Mouse (Mus musculus): ENCODE measurements at regions not wholly inside any gene's neighbourhood (a gene's known extent, or its start where the extent isn't known, plus 50 kb on each side); places are given as distances from the start of the nearest gene placed in this dataset.

DNA sequence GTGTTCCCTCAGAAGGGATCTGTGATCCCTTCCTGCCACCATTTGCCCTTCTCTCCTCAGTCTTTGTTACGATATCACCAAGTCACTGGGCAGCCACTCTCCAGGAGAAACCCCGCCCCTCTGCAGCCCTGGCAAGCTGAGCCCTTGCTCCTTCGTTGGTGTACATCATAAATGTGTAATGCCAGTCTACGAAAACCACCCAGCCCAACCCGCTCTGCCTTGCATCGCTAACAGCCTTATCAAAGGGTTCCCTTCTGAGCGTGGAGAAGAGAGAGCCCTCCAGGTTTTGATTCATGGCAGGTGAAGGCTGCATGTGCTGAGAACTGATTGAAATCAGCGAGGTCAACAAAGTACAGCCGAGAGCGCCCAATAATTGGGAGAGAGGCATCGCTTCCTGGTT is 90.5 kb upstream of the Cadm1 start:
- in situ Hi-C loops (cut with MboI; ENCODE audit: low pct_unique_long_range_greater_than_20kb in 1 of 2, low sequenced_read_pairs in 2 of 2, unreplicated experiment in 1 of 2) = no loop called here

DNA sequence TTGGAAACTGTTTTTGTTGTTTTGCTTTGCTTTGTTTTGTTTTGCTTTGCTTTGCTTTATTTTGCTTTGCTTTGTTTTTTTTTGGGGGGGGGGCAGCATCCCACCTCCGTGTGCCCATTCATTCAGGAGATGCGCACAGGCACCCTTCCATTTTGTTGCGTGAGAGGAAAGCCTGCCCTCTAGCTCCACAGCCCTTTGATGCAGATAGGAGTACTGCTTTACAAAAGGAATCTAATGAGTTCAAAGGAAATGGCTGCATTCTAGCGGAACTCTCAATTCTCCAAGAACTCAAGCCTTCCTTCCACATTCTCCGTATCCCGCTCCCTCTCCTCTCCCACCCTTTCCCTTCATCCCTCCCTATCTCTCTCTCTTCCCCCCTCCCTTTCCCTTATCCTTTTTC is 89.8 kb upstream of the Cadm1 start:
- in situ Hi-C loops (cut with MboI; ENCODE audit: low pct_unique_long_range_greater_than_20kb in 1 of 2, low sequenced_read_pairs in 2 of 2, unreplicated experiment in 1 of 2) = no loop called here

DNA sequence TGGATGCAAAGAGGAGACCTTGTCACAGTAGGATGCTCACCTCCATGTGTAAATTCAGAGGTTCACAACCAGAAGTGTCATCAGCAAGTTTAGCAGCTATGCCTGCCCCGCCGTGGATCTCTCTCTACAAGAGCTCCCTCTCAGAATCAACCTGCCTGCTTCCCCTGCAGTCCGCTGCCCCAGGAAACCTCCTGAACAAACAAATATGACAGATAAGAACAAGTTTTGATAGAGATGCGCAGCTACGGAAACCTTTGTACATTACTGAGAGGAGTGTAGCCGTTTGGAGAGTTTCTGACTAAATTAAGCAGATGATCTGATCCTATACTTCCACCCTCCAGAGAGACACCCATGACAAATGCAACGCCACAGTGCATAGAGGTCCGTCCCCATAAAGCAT is 88.8 kb upstream of the Cadm1 start:
- in situ Hi-C loops (cut with MboI; ENCODE audit: low pct_unique_long_range_greater_than_20kb in 1 of 2, low sequenced_read_pairs in 2 of 2, unreplicated experiment in 1 of 2) = no loop called here

DNA sequence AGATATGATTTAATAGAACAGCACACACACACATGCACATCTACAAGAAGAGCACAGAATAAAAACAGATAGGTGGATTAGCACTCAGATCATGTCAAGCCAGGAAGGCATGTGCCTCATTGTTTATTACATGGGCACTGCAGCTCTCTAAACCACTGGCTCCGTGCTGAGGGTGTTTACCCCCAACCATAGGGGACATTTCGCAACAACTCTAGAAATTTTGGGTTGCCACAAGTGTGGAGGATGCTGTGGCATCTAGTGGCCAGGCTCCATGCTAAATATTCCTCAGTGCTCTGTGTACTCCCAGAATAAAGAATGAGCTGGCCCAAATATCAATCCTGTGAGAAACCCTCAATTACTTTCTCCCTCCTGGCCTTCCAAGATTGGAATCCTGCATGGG is 85.8 kb upstream of the Cadm1 start:
- in situ Hi-C loops (cut with MboI; ENCODE audit: low pct_unique_long_range_greater_than_20kb in 1 of 2, low sequenced_read_pairs in 2 of 2, unreplicated experiment in 1 of 2) = no loop called here

- in situ Hi-C loops (cut with MboI; ENCODE audit: low pct_unique_long_range_greater_than_20kb in 1 of 2, low sequenced_read_pairs in 2 of 2, unreplicated experiment in 1 of 2) = no loop called here
Measured at GRCm38 (mm10) chr9:47444752-47445151, 85.2 kb upstream of the Cadm1 start.

GRCm38 (mm10) chr9:47445332-47445731 is 84.6 kb upstream of the Cadm1 start:
- in situ Hi-C loops (cut with MboI; ENCODE audit: low pct_unique_long_range_greater_than_20kb in 1 of 2, low sequenced_read_pairs in 2 of 2, unreplicated experiment in 1 of 2) = no loop called here

- in situ Hi-C loops (cut with MboI; ENCODE audit: low pct_unique_long_range_greater_than_20kb in 1 of 2, low sequenced_read_pairs in 2 of 2, unreplicated experiment in 1 of 2) = no loop called here
Measured at GRCm38 (mm10) chr9:47452752-47453151, 77.2 kb upstream of the Cadm1 start.

- in situ Hi-C loops (cut with MboI; ENCODE audit: low pct_unique_long_range_greater_than_20kb in 1 of 2, low sequenced_read_pairs in 2 of 2, unreplicated experiment in 1 of 2) = no loop called here
Measured at GRCm38 (mm10) chr9:47458721-47459418, 71.1 kb upstream of the Cadm1 start.

GRCm38 (mm10) chr9:47459461-47460049 is 70.4 kb upstream of the Cadm1 start:
- in situ Hi-C loops (cut with MboI; ENCODE audit: low pct_unique_long_range_greater_than_20kb in 1 of 2, low sequenced_read_pairs in 2 of 2, unreplicated experiment in 1 of 2) = no loop called here

- in situ Hi-C loops (cut with MboI; ENCODE audit: low pct_unique_long_range_greater_than_20kb in 1 of 2, low sequenced_read_pairs in 2 of 2, unreplicated experiment in 1 of 2) = no loop called here
Measured at GRCm38 (mm10) chr9:47460241-47460640, 69.7 kb upstream of the Cadm1 start.

DNA sequence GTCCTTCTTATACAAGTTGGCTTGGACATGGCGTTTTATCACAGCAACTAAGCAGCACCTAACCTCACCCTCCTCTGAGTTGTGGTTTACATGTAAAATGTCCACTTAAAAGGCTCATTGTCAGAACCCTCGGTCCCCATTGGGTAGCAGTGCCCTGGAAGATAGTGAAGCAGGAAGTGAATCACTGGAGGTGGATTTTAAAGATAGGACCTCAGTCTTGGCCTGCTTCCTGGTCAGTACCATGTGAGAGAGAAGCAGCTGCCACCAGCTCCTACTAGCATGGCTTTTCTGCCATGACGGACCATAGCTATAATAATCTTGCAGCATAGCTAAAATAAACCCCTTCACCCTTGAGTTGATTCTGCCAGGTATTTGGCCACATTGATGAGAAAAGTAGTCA is 68.1 kb upstream of the Cadm1 start:
- in situ Hi-C loops (cut with MboI; ENCODE audit: low pct_unique_long_range_greater_than_20kb in 1 of 2, low sequenced_read_pairs in 2 of 2, unreplicated experiment in 1 of 2) = no loop called here

DNA sequence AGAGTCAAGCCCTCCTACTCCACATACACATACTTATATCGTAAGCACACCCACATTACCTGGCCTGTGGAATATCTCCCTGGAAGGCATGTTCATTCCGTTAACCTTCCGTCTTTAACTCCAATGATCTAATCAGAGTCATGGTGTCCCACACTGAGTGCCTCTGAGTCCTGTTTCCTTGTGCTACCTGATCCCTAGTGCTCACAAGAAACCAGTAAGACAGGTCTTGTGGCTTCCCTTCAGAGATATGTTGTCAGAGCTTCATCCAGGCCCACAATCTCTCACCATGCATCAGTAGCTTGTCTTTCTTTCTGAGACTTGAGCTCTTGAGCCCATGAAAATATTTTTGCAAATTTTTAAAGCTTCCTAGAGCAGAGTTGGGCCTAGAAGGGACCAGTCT is 63.2 kb upstream of the Cadm1 start:
- in situ Hi-C loops (cut with MboI; ENCODE audit: low pct_unique_long_range_greater_than_20kb in 1 of 2, low sequenced_read_pairs in 2 of 2, unreplicated experiment in 1 of 2) = no loop called here

GRCm38 (mm10) chr9:47467815-47468214 is 62.2 kb upstream of the Cadm1 start:
- in situ Hi-C loops (cut with MboI; ENCODE audit: low pct_unique_long_range_greater_than_20kb in 1 of 2, low sequenced_read_pairs in 2 of 2, unreplicated experiment in 1 of 2) = no loop called here

DNA sequence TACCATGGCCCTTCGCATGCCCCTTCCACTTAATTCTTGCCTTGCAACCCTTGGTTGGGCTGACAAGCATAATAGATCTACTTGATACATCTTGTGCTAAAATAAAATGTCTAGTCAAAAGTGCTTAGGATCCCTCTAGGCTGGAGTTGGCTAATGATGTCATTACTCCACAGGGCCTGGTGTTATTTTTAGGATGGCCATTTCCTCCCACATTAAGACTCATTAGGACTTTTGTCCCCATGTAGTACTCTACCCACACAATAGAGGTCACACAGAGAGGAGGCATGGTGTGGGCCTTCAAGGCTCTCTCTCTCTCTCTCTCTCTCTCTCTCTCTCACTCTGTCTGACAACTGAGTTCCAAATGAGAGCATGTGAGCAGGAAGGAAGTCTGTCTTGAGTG is 60.4 kb upstream of the Cadm1 start:
- in situ Hi-C loops (cut with MboI; ENCODE audit: low pct_unique_long_range_greater_than_20kb in 1 of 2, low sequenced_read_pairs in 2 of 2, unreplicated experiment in 1 of 2) = no loop called here

GRCm38 (mm10) chr9:47470741-47471140 is 59.2 kb upstream of the Cadm1 start:
- in situ Hi-C loops (cut with MboI; ENCODE audit: low pct_unique_long_range_greater_than_20kb in 1 of 2, low sequenced_read_pairs in 2 of 2, unreplicated experiment in 1 of 2) = no loop called here

- in situ Hi-C loops (cut with MboI; ENCODE audit: low pct_unique_long_range_greater_than_20kb in 1 of 2, low sequenced_read_pairs in 2 of 2, unreplicated experiment in 1 of 2) = no loop called here
Measured at GRCm38 (mm10) chr9:47471767-47472420, 58.1 kb upstream of the Cadm1 start.

GRCm38 (mm10) chr9:47473776-47474365 is 56.1 kb upstream of the Cadm1 start:
- in situ Hi-C loops (cut with MboI; ENCODE audit: low pct_unique_long_range_greater_than_20kb in 1 of 2, low sequenced_read_pairs in 2 of 2, unreplicated experiment in 1 of 2) = no loop called here

- in situ Hi-C loops (cut with MboI; ENCODE audit: low pct_unique_long_range_greater_than_20kb in 1 of 2, low sequenced_read_pairs in 2 of 2, unreplicated experiment in 1 of 2) = no loop called here
Measured at GRCm38 (mm10) chr9:47474776-47475175, 55.2 kb upstream of the Cadm1 start.

GRCm38 (mm10) chr9:47477889-47478288 is 52.1 kb upstream of the Cadm1 start:
- in situ Hi-C loops (cut with MboI; ENCODE audit: low pct_unique_long_range_greater_than_20kb in 1 of 2, low sequenced_read_pairs in 2 of 2, unreplicated experiment in 1 of 2) = no loop called here
